In the genomic region with DNA sequence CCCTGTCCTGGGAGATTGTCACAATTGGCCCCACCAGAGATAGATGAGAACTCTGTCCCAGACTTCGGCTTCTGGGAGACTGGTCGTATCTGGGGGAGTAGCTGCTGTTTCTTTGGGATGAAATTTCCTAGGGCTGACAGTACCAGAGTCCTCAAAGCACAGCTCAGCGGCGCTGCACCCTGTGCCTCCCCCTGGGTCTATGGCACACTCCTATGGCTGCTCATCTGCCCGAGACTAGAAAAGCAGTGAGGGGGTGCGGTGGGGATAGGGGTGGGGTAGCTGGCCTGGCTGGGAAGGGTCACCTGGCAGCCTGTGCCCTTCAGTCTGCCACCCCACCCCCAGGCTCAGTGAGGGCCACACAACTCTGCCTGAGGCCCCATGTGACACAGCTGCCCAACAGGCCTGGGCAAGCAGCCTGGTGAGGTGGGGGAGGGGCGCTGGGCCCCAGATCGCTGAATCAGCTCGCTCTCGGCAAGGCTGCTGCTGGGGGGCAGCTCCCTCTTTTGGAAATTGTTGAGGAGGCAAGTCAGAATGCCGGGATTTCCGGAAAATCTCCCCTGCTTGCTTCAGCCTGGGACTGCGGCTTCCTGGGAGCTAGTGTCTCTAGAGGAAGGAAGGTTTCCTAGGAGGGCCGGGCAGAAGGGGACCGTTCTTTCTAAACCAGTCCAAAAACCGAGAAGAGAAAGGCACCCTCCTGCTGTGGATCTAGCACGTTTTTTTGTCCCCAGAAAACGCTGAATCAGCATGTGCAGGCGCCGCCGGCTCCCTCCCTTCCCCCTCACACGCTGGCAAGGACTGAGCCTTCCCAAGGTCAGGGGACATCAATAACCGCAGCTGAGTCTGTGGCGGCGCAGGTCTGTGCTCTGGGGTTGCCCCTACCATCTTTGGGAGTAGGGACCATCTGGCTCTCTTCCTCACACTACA, we compare ENCODE assay signal across 8 mouse cellular contexts. TPM values are rescaled to one million over a fixed set of nuclear protein-coding genes. Genes with fewer than 3 reads are reported as not detected.
DNase-seq lines count a peak whose midpoint lies in the region; ATAC-seq and TF ChIP-seq lines count a peak whose summit lies in the region.

No protein-coding gene starts in this region.

- ATAC-seq in frontal cortex, adult (ENCODE audit: low TSS enrichment), result peak; percentile 71

- TF ChIP-seq CTCF in lung, adult 2 months (IDR thresholded peaks at IDR 0.05; ENCODE audit: insufficient read depth, low read length), result no peak

- DNase-seq in WW6 (ENCODE audit: low read depth, low spot score), result peak; percentile 52
- peak; percentile 89 for DNase-seq in cerebellum, adult 9-11 months
- DNase-seq in heart, postnatal 4 days, result peak; percentile 90
- peak; percentile 79 for DNase-seq in layer of hippocampus, adult 9-10 months (ENCODE audit: low spot score)
- peak; percentile 64 for DNase-seq in lung, adult 2 months
- peak; percentile 77 for DNase-seq in ovary, postnatal 14 days (ENCODE audit: low spot score)
- peak; percentile 87 to 91 for DNase-seq in urinary bladder, postnatal 36 days (ENCODE audit: low spot score in 2 of 2)

- TF ChIP-seq POLR2A in lung, adult 2 months (IDR thresholded peaks at IDR 0.05; ENCODE audit: borderline replicate concordance, extremely low read depth, low read depth, low read length), result no peak

- 9% methylated on average over 25 of the region's 25 CpGs for WGBS in lung, adult 2 months

- H3K4me3 ChIP-seq in lung, adult 2 months (replicated peaks; ENCODE audit: extremely low read depth, low read depth, low read length), result peak overlapping the region; percentile 0

- 0 out of 2 replicates have a peak, but pooled peaks cover 2% of the 10 kb centered on the region for H3K4me1 ChIP-seq in lung, adult 2 months (ENCODE audit: control insufficient read depth, insufficient read depth, low read length)

RNA-seq across cellular contexts. Expression of a gene that starts 9.9 kb away (rescaled TPM):
- 10 to 100 TPM; 11.1 to 11.4 TPM for total RNA-seq in heart, postnatal 4 days (2021)
- polyA plus RNA-seq in lung, adult 2 months (2012; rRNA removed), result 26.3 and 36.5 TPM in 2 replicates

Comparison
In these comparisons a context has a peak if more than half of its experiments do, and no peak if none do; other contexts are left out.
1. Peak in every context shown above with its lines: DNase-seq, ATAC-seq and H3K4me3 ChIP-seq.